Mouse (Mus musculus) NIH3T3 (cell line): Measurements from ENCODE around the gene Armc9.

Experiments used
- DNase-seq: peaks from one replicate; pipeline ENCODE4 v3.0.0-alpha.2; 2012; ENCODE audit warnings: low read depth

The Armc9 gene

DNA sequence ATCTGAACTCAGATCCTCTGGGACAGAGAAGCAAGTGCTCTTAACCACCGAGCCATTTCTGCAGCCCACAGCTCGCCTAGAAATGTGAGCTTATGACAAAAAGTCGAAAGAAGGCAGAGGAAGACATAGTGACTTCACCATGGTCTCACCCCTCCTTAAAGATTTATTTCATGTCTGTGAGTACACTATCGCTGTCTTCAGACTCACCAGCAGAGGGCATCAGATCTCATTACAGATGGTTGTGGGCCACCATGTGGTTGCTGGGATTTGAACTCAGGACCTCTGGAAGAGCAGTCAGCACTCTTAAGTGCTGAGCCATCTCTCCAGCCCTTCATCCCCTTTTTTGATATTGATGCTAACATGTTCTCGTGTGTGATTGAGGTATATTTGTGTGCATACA is 20.0 kb downstream of the Armc9 start:
- no peak for DNase-seq

DNA sequence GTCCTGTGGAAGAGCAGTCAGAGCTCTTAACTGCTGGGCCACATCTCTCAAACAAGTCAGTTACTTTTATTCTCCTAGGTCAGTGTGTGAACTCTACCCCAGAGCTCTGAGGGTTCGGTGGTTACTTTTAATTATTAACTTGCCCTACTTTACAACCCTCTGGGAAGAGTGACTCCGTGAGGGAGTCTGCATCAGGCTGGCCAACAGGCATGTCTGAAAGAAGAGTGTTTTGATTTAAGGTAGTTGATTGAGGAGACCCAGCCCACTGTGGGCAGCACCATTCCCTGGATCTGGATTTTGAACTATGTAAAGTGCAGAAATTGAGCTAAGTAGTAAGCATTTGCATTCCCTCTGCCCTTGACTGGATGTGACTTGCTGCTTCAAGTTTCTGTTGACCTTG is 21.5 kb downstream of the Armc9 start:
- no peak for DNase-seq

DNA sequence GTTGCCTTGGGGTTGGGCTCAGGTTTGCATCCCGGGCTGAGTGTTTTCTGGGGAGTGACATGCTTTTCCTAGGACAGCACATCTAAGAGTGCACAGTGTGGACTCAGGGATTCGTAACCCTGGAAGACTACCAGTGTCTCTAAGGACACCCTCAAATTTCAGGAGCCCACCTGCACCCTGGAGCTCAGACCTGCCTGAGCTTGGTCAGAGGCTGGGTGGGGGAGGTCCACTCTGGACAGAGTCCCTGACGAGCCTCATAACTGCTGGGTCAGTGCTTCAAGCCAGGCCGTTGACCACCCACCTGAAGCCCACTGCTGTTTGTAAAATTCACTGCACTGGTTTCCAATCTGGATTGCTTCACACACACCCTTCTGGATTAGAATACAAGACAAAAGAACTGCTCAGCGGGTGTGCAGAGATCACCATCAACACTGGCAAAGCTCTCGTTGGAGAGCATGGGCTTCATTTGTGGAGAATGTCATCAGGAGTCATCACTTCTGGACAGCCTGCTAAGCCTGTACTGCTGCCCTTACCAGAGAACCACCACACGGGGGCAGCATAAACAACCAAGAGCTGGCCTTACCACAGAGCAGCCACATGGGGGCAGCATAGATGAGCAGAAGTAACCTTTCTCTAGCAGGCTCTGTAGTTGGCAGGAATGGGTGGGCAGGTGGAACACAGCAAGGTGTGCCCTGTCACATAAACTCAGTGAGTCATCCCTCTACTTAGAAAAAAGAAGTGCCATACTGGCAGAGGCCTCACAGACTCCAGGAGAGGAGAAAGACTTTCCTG is 24.1 kb downstream of the Armc9 start:
- peak; percentile 89 for DNase-seq

DNA sequence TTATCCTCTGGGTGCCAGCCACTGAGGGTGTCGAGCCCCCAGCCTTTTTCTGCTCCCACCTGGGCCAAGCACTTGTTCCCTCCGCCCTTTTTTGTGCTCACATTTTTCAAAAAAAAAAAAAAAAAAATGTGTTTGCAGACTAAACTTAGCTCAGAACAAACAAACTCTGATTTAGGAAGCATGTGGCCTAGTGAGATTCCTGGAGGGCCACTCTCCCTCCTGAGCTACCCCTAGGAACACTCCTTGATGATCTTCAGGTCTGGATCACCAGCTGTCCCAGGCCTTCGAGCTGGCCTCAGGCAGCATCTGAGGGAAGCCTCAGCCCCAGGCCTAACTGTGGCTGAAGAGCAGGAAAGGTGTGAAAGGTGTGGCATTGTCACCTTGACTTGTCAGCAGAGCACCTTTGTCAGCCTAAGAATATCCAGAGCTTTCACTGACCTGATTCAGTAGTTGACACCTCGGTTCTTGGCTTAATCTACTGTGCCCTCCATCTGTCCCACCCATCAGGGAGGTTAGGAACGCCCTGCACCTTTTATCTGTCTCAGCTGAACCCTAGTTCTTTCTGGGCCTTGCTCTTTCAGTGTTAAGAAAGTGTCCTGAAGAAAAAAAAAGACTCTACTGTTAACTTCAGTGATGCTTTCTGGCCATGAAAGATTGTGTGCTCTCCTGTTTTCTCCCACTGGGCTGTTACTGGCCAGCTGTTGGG is 27.6 kb downstream of the Armc9 start:
- no peak for DNase-seq

DNA sequence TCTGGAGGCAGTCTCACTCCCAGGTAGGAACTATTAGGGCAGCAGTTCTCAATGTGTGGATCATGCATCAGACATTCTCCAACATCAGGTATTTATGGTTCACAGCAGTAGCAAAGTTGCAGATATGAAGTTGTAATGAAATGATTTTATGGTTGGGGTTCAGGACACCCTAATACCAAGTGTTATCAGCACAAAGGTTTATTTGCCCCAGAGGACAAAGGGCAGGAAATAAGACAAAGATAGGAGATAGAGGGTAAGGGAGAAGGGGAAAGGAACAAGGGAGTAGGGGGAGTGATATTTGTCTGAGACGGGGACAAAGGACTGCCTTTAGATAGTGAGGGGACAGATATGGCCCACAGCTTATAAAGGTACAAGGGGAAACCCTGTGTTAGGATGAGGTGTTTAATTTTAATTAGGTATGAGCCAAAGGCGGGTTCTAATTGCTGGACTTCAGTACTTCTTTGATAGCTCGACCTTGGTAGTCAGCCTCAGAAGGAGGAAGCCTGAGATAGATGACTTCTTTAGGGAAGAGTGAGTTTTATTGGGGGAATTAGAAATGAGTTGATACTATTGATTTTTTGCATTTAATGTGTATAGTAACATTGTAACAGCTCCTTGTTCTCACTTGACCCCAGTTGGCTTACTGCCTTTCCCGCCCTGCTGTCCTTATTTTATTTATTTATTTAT is 29.1 kb downstream of the Armc9 start:
- DNase-seq: no peak

DNA sequence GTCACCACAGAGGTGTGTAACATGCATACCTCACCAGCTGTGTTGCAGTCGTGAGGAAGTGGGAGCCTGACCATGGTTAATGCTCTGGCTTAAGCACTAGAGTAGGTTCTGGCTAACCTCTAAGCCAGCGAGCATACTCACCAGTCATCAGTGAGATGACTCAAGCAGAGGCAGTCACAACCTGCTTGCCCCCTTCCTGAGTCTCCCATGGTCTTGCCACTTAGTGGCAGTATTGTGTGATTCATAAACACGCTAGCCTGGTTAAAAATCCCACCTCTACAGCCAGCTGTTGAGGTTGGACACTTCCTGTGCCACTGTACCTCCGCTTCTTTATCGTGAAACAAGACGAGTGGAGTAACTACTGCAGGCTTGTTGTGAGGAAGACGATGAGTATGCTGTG is 32.2 kb downstream of the Armc9 start:
- peak; percentile 4 for DNase-seq

DNA sequence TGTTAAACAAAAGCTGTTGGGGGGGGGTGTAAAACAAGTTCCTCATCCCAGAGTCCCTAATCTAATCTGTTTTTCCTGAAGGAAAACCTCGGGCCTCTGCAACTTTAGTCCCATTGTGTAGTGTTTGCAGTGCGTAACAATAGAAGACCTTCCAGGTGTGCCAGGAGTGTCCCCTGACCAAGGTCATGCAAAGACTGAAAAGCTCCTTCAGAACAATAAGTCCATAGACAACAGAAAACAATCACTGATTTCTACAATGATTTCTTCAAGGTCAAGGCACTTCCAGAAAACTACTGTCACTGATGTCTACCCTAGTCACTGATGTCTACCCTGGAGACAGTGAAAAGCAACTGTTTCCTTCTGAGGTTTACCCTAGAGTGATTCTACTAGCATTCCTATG is 33.3 kb downstream of the Armc9 start:
- DNase-seq: no peak

DNA sequence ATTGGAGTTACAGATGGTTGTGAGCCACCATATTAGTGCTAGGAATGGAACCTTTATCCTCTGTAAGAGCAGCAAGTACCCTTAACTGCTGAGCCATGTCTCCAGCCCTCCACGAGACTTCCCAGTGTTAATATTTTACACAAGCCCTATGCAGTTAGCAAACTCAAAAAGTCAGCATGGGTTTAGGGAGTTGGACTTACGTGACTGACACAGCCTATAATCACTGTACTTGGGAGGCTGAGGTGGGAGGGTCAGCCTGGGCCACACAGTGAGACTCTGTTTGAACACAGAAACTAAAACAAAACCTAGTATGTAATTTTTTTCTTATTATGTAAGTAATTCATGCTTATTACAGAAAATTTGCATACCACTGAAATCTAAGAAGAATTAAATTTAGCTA is 33.7 kb downstream of the Armc9 start:
- DNase-seq: no peak

DNA sequence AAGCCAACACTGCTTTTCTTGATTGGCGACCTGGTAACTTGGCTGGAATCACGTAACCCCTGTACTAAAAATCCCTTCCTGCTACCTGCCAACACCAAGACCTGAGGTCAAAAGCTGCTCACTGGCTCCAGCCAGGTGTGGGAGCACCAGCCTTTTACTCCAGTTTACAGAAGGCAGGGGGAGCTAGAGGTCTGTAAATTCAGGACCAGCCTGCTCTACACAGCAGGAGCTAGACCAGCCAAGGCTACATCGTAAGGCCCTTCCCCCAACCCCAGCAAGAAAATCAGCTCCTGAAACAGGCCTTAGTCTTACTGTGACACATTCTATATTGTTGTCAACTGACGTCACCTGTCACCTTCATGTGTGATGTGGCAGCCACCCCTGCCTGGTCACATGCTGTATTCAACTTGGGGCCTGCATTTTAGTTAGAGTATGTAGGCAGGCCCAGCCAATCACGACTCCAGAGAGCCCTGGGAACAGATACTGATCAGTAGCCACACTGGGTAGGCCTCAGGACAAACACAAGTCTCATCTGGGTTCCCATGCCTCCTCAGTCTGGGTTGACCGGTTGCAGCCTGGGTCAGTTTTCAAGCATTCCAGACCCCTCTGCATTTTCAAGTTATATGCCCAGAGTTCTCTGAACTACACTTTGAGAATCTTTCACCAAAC is 34.6 kb downstream of the Armc9 start:
- no peak for DNase-seq

DNA sequence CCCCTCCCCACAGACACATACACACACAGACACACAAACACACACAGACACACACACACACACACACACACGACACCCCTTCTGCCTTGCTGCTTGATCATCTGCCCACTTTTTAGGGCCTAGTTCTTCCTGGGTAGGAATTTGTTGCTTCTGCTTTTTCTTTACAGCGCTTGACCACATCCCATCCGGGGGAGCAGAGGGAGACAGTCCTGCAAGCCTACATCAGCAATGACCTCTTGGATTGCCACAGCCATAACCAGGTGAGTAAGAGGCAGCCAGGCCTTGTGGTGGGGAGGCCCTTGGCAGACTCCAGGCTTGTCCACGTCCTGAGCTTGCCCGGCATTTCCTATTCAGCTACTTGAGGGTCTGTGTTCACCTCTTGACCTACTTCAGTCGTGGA is 36.3 kb downstream of the Armc9 start:
- no peak for DNase-seq

DNA sequence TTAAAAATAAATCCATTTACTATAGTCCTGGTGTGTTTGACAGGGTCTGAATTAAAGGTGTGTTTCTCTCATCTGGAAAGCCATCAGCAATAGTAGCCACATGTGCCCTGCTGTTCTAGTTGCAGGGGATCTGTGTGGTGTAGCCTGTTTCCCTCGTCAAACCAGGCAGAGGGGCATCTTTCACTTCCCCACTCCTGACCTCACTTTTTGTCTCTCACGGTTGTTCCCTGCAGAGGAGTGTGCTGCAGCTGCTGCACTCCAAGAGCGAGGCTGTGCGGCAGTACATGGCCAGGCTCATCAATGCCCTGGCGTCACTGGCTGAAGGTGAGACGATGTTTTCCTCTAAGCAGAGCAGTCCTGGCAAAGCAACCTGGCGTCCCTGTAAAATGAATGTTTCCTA is 39.5 kb downstream of the Armc9 start:
- DNase-seq: no peak

DNA sequence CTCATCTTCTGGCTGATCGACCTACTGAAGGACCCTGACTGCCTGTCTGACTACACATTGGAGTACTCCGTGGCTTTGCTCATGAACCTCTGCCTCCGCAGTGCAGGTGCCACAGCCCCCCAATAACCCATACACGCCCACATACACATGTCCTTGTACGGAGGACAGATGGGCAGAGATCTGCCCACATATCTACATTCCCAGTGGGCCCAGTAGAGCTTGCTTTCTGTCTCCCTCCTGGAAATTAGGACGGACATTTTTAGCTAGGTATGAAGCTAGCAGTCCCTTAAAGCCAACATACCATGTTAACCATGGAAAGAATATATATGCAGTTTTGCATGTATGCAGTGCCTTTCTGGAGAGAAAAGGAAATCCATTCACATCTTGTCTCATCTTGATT is 43.7 kb downstream of the Armc9 start:
- DNase-seq: no peak

DNA sequence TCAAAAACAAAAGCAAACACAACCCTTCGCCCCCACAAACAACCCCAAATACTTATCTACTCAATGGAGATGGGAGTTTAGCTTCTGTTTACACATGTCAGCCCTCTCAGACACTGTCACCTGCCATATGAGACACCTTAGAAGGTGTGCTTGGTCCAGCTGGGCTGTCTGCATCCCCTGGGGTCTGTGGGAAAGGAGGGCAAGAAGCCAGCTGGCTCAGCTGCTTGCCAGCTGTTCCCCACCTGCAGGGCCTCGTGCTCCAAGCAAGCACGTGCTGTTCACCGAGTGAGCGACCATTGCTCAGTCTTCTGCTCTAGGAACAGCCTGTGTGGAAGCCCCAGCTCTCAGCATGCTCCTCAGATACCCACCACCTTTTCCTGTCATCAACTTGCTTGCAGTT is 44.4 kb downstream of the Armc9 start:
- DNase-seq: no peak

DNA sequence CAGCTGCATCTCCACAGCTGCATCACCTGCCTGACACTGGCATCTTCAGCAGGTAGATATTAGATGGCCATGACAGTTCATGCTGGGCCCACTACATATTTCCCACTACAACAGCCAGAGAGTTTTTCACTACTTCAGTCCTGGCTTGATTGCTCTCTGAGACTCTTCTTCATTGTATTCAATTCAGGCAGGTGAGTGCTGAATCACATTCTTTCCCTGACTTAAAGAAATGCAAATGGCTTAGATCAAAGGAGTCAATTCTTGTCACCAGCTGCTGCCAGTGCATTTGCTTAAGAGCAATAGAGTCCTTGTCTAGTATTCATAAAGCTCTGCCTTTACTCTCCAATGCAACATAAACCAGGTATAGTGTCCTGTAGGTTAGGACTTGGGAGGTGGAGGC is 46.7 kb downstream of the Armc9 start:
- no peak for DNase-seq

DNA sequence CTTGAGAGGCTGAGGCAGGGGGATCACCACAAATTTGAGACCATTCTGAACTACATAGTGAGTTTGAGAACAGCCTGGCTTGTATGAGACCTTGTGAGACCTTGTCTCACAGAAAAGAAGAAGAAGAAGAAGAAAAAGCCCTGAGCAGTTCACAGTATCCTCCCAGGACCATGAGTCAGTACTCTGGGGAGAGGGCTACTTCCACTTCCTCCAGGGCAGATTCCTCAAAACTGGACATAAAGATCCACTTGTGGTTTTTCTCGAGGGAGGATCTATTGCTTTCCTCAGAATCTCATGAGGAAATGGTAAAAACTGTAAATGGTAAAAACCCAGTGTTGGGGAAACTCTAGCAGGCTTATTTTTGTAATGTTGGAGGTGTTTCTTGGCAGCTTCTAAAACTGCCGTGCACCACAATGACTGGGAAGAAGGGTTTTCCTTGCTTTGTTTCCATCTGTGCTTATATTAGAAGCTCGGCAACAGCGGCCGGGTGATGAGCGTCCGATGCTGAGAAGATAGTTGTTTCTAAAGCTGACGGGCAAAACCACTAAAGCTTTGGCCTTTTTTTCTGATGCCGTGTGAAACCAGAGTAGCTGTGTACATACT is 48.1 kb downstream of the Armc9 start:
- no peak for DNase-seq

DNA sequence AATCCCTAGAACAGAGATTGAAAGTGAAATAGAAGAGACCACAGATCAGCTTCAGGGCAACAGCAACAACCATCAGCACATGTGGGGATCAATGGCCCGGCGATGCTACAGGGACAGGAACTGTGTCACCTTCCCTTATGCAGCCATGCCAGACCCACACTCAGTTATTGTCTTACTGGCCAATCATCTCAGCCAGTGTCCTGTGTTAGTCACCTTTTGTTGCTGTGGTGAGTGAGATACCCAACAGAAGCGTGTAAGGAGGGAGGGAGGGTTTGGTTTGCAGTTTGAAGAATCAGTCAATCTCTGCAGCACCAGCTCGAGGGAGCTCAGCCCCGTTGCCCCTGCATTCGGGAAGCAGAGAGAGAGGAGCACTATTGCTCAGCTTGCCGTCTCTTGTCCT is 56.1 kb downstream of the Armc9 start:
- no peak for DNase-seq

DNA sequence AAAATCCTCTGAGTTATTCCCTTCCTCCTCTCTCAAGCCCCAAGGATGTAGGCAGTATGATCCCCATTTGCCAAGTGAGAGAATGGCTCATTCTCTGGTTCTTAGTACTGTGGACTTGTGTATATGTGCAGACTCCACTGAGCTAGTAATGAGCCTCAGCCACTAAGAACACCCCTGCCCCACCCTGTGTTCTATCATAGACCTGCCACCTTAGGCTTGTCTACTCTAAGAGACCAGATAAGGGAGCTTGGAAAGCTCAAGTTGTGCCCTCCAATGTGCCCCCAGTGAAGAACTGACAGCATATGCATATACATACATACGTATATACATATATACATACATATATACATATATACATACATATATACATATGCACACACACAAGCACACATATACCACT is 56.9 kb downstream of the Armc9 start:
- no peak for DNase-seq

DNA sequence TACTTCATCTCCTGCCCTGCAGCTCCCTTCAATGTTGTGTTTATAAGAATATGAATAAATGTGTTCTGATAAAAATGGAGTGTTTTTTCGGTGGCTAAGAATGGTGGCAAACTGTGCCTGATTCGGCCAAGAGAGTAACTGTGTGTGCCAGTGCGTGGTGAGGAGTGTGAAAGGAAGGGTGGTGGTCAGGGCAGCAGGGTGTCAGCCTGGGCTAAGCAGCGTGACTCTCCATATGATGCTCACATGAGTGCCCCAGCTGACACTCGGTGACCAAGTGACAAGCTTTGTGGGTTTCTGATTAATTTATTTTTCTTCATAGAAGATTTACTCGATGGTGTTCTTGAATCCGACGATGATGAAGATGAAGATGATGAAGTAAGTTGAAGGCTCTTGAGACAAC is 58.2 kb downstream of the Armc9 start:
- no peak for DNase-seq

DNA sequence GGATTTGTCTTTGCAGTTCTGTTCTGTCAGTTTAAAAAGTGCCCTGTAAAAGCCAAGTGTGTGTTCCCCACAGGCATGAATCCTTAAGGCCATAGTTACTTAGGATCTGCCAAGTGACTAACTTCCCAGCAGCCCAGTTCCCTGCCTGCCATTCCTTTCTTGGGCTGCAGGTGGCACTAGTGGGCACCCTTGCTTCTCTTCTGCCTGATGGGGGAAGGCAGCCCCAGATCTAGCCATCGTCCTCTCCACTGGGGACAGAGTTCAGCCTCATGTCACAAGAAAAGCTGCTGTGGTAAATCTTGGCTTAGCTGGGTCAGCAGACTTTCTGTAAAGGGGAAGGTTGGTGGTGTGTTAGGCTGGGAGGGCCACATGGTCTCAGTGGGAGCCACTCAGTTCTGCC is 59.6 kb downstream of the Armc9 start:
- DNase-seq: peak; percentile 89

DNA sequence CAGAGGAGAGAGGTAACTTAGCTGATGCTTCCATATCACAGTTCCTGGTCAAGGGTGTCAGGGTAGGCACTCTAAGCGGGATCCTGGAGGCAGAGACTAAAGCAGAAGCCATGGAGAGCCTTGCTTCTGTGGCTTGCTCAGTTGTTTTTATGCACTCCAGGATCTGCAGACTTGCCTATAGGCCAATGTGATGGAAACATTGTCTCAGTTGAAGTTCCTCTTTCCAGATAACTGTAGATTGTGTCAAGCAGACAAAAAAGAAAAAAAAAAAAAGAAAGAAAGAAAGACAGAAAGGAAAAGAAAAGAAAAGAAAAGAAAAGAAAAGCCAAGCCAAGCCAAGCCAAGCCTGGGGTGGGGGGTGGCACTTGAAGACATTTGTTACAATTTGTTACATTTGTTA is 60.7 kb downstream of the Armc9 start:
- no peak for DNase-seq

DNA sequence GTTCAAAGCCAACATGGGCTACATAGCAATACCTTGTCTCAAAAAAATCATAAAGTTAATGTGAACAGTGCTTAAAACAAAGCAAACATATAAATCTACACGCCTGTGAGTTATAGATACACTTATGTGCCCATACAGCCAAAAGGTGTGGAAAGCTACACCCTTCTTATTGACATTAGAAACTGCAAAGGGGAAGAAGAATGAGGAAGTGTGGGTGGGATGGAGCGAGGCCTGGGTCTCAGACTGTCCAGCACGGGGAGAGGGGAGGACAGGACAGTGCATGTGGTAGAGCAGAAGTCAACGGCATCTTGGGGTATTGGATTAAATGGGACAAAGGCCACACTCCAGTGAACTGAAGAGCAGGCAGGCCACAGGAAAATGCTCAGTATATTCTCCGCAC is 61.8 kb downstream of the Armc9 start:
- DNase-seq: no peak

DNA sequence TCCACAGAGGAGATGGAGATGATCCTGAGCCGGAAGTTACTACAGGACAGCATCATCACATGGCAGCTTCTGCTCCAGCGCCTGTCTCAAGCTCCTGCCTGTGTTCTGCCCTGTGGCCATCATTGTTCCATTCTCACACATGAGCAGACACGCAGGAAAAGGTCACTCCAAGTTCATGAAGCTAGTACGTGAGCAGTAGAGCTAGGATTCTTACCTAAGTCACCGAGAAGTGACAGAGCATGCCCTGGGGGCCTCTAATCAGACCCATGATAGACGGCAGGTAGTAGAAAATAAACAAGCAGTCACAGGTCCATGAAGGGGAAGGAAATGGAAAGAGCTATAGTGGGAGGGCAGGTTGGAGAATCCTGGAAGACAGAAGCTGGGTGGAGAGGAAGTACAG is 63.4 kb downstream of the Armc9 start:
- DNase-seq: no peak
